Mouse (Mus musculus): ENCODE measurements around the gene Rab25. TPM values are rescaled to one million over a fixed set of nuclear protein-coding genes. Genes with fewer than 3 reads are reported as not detected.

Rab25 gene
- polyA plus RNA-seq, 1 experiment from 2014 or later: 0.86 TPM

GRCm38 (mm10) chr3:88526157-88527131 is 21.7 kb downstream of the Rab25 start:
- H3K9ac ChIP-seq (ENCODE audit: low read length): no peak overlapping the region
- no peaks in the 10 kb centered on the region for H3K27me3 ChIP-seq (ENCODE audit: control insufficient read depth, insufficient read depth, low read length)
- no peak overlapping the region for H3K4me3 ChIP-seq (ENCODE audit: low read depth, low read length)
- H3K4me2 ChIP-seq: peak overlapping the region; percentile 27
- H3K9me3 ChIP-seq (ENCODE audit: control insufficient read depth, low read length): no peaks in the 10 kb centered on the region
- WGBS: 34% methylated on average over 17 of the region's 17 CpGs
- peaks cover 28% of the 10 kb centered on the region for H3K4me1 ChIP-seq (ENCODE audit: control insufficient read depth, insufficient read depth, low read length)
- H3K27ac ChIP-seq (ENCODE audit: low read depth, low read length): no peak overlapping the region
- peak; percentile 70 for ATAC-seq (ENCODE audit: low FRiP score)
- H3K36me3 ChIP-seq (ENCODE audit: control insufficient read depth, insufficient read depth, low read length): peaks cover 4% of the 10 kb centered on the region; the same call in 1 of the 2 replicates
- DNase-seq (ENCODE audit: low spot score, missing footprints): peak; percentile 99

GRCm38 (mm10) chr3:88525021-88525420 is 23.1 kb downstream of the Rab25 start:
- H3K27me3 ChIP-seq (ENCODE audit: control insufficient read depth, insufficient read depth, low read length): no peaks in the 10 kb centered on the region
- H3K4me3 ChIP-seq (ENCODE audit: low read depth, low read length): no peak overlapping the region
- ATAC-seq (ENCODE audit: low FRiP score) (no peak), DNase-seq (ENCODE audit: low spot score, missing footprints) (no peak)
- no peak overlapping the region for H3K27ac ChIP-seq (ENCODE audit: low read depth, low read length)
- no peak overlapping the region for H3K4me2 ChIP-seq
- no peaks in the 10 kb centered on the region for H3K9me3 ChIP-seq (ENCODE audit: control insufficient read depth, low read length)
- no peak overlapping the region for H3K9ac ChIP-seq (ENCODE audit: low read length)
- WGBS: 88% methylated on average over 5 of the region's 5 CpGs
- peaks cover 4% of the 10 kb centered on the region; the same call in 1 of the 2 replicates for H3K36me3 ChIP-seq (ENCODE audit: control insufficient read depth, insufficient read depth, low read length)
- peaks cover 24% of the 10 kb centered on the region for H3K4me1 ChIP-seq (ENCODE audit: control insufficient read depth, insufficient read depth, low read length)

- WGBS: 92% methylated on average over 8 of the region's 8 CpGs
- Histone ChIP-seq H3K4me3 (ENCODE audit: low read depth, low read length) (no peak overlapping the region), H3K27me3 (ENCODE audit: control insufficient read depth, insufficient read depth, low read length) (no peaks in the 10 kb centered on the region), H3K9me3 (ENCODE audit: control insufficient read depth, low read length) (no peaks in the 10 kb centered on the region), H3K4me1 (ENCODE audit: control insufficient read depth, insufficient read depth, low read length) (peaks cover 10% of the 10 kb centered on the region), H3K36me3 (ENCODE audit: control insufficient read depth, insufficient read depth, low read length) (peaks cover 4% of the 10 kb centered on the region; the same call in 1 of the 2 replicates), H3K4me2 (no peak overlapping the region), H3K27ac (ENCODE audit: low read depth, low read length) (no peak overlapping the region), H3K9ac (ENCODE audit: low read length) (no peak overlapping the region)
- no peak for ATAC-seq (ENCODE audit: low FRiP score)
- peak; percentile 67 for DNase-seq (ENCODE audit: low spot score, missing footprints)
Observed at GRCm38 (mm10) chr3:88523027-88523426, 25.1 kb downstream of the Rab25 start.

- peak; percentile 46 for ATAC-seq (ENCODE audit: low FRiP score)
- Histone ChIP-seq H3K9ac (ENCODE audit: low read length) (no peak overlapping the region), H3K9me3 (ENCODE audit: control insufficient read depth, low read length) (no peaks in the 10 kb centered on the region)
Observed at GRCm38 (mm10) chr3:88521803-88522331, 26.2 kb downstream of the Rab25 start.

GRCm38 (mm10) chr3:88521156-88521555 is 26.9 kb downstream of the Rab25 start:
- H3K9me3 ChIP-seq (ENCODE audit: control insufficient read depth, low read length): no peaks in the 10 kb centered on the region
- DNase-seq (ENCODE audit: low spot score, missing footprints) (peak; percentile 71), ATAC-seq (ENCODE audit: low FRiP score) (no peak)
- H3K4me1 ChIP-seq (ENCODE audit: control insufficient read depth, insufficient read depth, low read length): peaks cover 3% of the 10 kb centered on the region; the same call in 1 of the 2 replicates
- H3K36me3 ChIP-seq (ENCODE audit: control insufficient read depth, insufficient read depth, low read length): peaks cover 4% of the 10 kb centered on the region; the same call in 1 of the 2 replicates
- no peak overlapping the region for H3K9ac ChIP-seq (ENCODE audit: low read length)
- no peak overlapping the region for H3K4me2 ChIP-seq
- H3K27me3 ChIP-seq (ENCODE audit: control insufficient read depth, insufficient read depth, low read length): no peaks in the 10 kb centered on the region
- H3K27ac ChIP-seq (ENCODE audit: low read depth, low read length): no peak overlapping the region
- WGBS: 88% methylated on average over 6 of the region's 6 CpGs
- H3K4me3 ChIP-seq (ENCODE audit: low read depth, low read length): no peak overlapping the region

More at GRCm38 (mm10) chr3:88521803-88522331, 26.2 kb downstream of the Rab25 start:
- 39% methylated on average over 9 of the region's 9 CpGs for WGBS
- DNase-seq (ENCODE audit: low spot score, missing footprints): peak; percentile 96
- Histone ChIP-seq H3K36me3 (ENCODE audit: control insufficient read depth, insufficient read depth, low read length) (peaks cover 4% of the 10 kb centered on the region; the same call in 1 of the 2 replicates), H3K4me3 (ENCODE audit: low read depth, low read length) (no peak overlapping the region), H3K27me3 (ENCODE audit: control insufficient read depth, insufficient read depth, low read length) (no peaks in the 10 kb centered on the region), H3K4me1 (ENCODE audit: control insufficient read depth, insufficient read depth, low read length) (peaks cover 3% of the 10 kb centered on the region; the same call in 1 of the 2 replicates), H3K4me2 (no peak overlapping the region), H3K27ac (ENCODE audit: low read depth, low read length) (no peak overlapping the region)

- Histone ChIP-seq H3K4me2 (no peak overlapping the region), H3K4me3 (ENCODE audit: low read depth, low read length) (no peak overlapping the region), H3K36me3 (ENCODE audit: control insufficient read depth, insufficient read depth, low read length) (peaks cover 4% of the 10 kb centered on the region; the same call in 1 of the 2 replicates), H3K9ac (ENCODE audit: low read length) (no peak overlapping the region), H3K9me3 (ENCODE audit: control insufficient read depth, low read length) (no peaks in the 10 kb centered on the region), H3K27ac (ENCODE audit: low read depth, low read length) (no peak overlapping the region), H3K4me1 (ENCODE audit: control insufficient read depth, insufficient read depth, low read length) (no peaks in the 10 kb centered on the region), H3K27me3 (ENCODE audit: control insufficient read depth, insufficient read depth, low read length) (no peaks in the 10 kb centered on the region)
- DNase-seq (ENCODE audit: low spot score, missing footprints) (peak; percentile 75), ATAC-seq (ENCODE audit: low FRiP score) (no peak)
- WGBS: 75% methylated on average over 2 of the region's 2 CpGs
Observed at GRCm38 (mm10) chr3:88520078-88520477, 28.0 kb downstream of the Rab25 start.

GRCm38 (mm10) chr3:88518411-88518810 is 29.7 kb downstream of the Rab25 start:
- no peaks in the 10 kb centered on the region for H3K27me3 ChIP-seq (ENCODE audit: control insufficient read depth, insufficient read depth, low read length)
- ATAC-seq (ENCODE audit: low FRiP score) (no peak), DNase-seq (ENCODE audit: low spot score, missing footprints) (peak; percentile 8)
- H3K36me3 ChIP-seq (ENCODE audit: control insufficient read depth, insufficient read depth, low read length): no peaks in the 10 kb centered on the region
- WGBS: 90% methylated on average over 4 of the region's 4 CpGs
- H3K4me3 ChIP-seq (ENCODE audit: low read depth, low read length): no peak overlapping the region
- H3K4me2 ChIP-seq: no peak overlapping the region
- no peaks in the 10 kb centered on the region for H3K4me1 ChIP-seq (ENCODE audit: control insufficient read depth, insufficient read depth, low read length)
- H3K9me3 ChIP-seq (ENCODE audit: control insufficient read depth, low read length): no peaks in the 10 kb centered on the region
- H3K27ac ChIP-seq (ENCODE audit: low read depth, low read length): no peak overlapping the region
- H3K9ac ChIP-seq (ENCODE audit: low read length): no peak overlapping the region

- H3K27me3 ChIP-seq (ENCODE audit: control insufficient read depth, insufficient read depth, low read length): no peaks in the 10 kb centered on the region
- H3K4me1 ChIP-seq (ENCODE audit: control insufficient read depth, insufficient read depth, low read length): peaks cover 13% of the 10 kb centered on the region; the same call in 1 of the 2 replicates
- no peak for ATAC-seq (ENCODE audit: low FRiP score)
- no peak overlapping the region for H3K4me3 ChIP-seq (ENCODE audit: low read depth, low read length)
- H3K4me2 ChIP-seq: no peak overlapping the region
- no peak overlapping the region for H3K9ac ChIP-seq (ENCODE audit: low read length)
- no peaks in the 10 kb centered on the region for H3K36me3 ChIP-seq (ENCODE audit: control insufficient read depth, insufficient read depth, low read length)
- no peaks in the 10 kb centered on the region for H3K9me3 ChIP-seq (ENCODE audit: control insufficient read depth, low read length)
- peak; percentile 45 for DNase-seq (ENCODE audit: low spot score, missing footprints)
- 86% methylated on average over 2 of the region's 2 CpGs for WGBS
- H3K27ac ChIP-seq (ENCODE audit: low read depth, low read length): no peak overlapping the region
Observed at GRCm38 (mm10) chr3:88516407-88516806, 31.7 kb downstream of the Rab25 start.

- Histone ChIP-seq H3K9me3 (ENCODE audit: control insufficient read depth, low read length) (no peaks in the 10 kb centered on the region), H3K27me3 (ENCODE audit: control insufficient read depth, insufficient read depth, low read length) (no peaks in the 10 kb centered on the region), H3K27ac (ENCODE audit: low read depth, low read length) (no peak overlapping the region), H3K4me3 (ENCODE audit: low read depth, low read length) (no peak overlapping the region), H3K9ac (ENCODE audit: low read length) (no peak overlapping the region), H3K4me1 (ENCODE audit: control insufficient read depth, insufficient read depth, low read length) (peaks cover 16% of the 10 kb centered on the region), H3K4me2 (no peak overlapping the region), H3K36me3 (ENCODE audit: control insufficient read depth, insufficient read depth, low read length) (no peaks in the 10 kb centered on the region)
- WGBS: 100% methylated on average over 2 of the region's 2 CpGs
- no peak for ATAC-seq (ENCODE audit: low FRiP score)
- DNase-seq (ENCODE audit: low spot score, missing footprints): no peak
Observed at GRCm38 (mm10) chr3:88515095-88515386, 33.1 kb downstream of the Rab25 start.

Data from midbrain, embryonic 11.5 days (tissue).